8 mouse cellular contexts compared by ENCODE assay signal in the genomic region with DNA sequence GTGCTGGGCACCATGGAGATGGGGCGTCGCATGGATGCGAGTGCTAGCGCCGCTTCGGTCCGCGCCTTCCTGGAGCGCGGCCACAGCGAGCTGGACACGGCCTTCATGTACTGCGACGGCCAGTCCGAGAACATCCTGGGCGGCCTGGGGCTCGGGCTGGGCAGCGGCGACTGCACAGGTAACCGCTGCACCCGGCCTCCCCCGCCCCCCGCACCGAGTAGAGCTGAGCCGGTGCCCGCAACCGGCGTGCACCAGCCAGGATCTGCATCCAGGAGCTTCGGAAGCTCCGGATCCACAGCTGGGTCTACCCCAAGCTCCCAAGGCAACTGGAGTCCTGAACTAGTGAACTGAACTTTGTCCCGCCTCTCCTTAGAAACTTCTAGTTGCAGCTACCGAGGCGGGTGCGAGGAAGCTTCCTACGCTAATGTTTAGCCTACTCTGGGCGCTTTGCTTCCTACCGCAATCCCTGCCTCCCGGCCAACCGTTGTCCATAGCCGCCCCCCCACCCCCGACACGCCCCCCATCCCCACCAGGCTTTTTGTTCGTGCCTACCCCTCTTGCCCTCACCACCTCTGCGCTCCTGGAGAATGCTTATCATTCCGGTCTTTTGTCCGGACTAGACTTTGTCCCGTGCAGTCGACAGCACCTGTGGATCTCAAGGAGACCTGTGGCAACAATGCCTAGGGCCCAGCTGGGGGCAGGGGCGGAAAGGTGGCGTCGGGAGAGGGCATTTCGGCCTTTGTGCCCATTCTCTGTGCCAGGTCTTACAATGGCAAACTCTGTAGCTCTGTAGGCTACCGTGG. TPM values are rescaled to one million over a fixed set of nuclear protein-coding genes. Genes with fewer than 3 reads are reported as not detected.
A peak's percentile ranks its signal among the peaks of the same experiment; 100 is the strongest.
DNase-seq lines count a peak whose midpoint lies in the region; ATAC-seq and TF ChIP-seq lines count a peak whose summit lies in the region.

No protein-coding gene starts in this region.

- H3K9me3 ChIP-seq in E14TG2a.4 (ENCODE audit: low read length): no peaks in the 10 kb centered on the region
- no peaks in the 10 kb centered on the region for H3K9me3 ChIP-seq in embryonic facial prominence, embryonic 14.5 days (ENCODE audit: control insufficient read depth, low read length)
- no peaks in the 10 kb centered on the region for H3K9me3 ChIP-seq in midbrain, embryonic 14.5 days (ENCODE audit: control insufficient read depth, low read length)

- peak overlapping the region; percentile 93 for H3K9ac ChIP-seq in heart, adult 2 months (ENCODE audit: low read depth, low read length)
- H3K9ac ChIP-seq in embryonic facial prominence, embryonic 14.5 days (ENCODE audit: low read depth, low read length): peak overlapping the region; percentile 91
- peak overlapping the region; percentile 85 for H3K9ac ChIP-seq in midbrain, embryonic 14.5 days (replicated peaks; ENCODE audit: low read length)

- peak overlapping the region; percentile 100 for H3K4me3 ChIP-seq in heart, adult 2 months
- peak overlapping the region; percentile 99 for H3K4me3 ChIP-seq in E14TG2a.4 (replicated peaks; ENCODE audit: low read length)
- H3K4me3 ChIP-seq in embryonic facial prominence, embryonic 14.5 days (ENCODE audit: low read depth, low read length): peak overlapping the region; percentile 95
- peak overlapping the region; percentile 91 for H3K4me3 ChIP-seq in midbrain, embryonic 14.5 days (replicated peaks; ENCODE audit: low read depth, low read length)

- intact Hi-C loops in heart, adult 2 months (cut with DNase I): no loop called here

- no peaks in the 10 kb centered on the region for H3K27me3 ChIP-seq in heart, adult 2 months (ENCODE audit: control insufficient read depth, insufficient read depth, low read length)
- peaks cover 24% of the 10 kb centered on the region for H3K27me3 ChIP-seq in E14TG2a.4 (ENCODE audit: insufficient read depth, low read length)
- no peaks in the 10 kb centered on the region for H3K27me3 ChIP-seq in embryonic facial prominence, embryonic 14.5 days (replicated peaks; ENCODE audit: control insufficient read depth, insufficient read depth, low read length)
- H3K27me3 ChIP-seq in midbrain, embryonic 14.5 days (ENCODE audit: control insufficient read depth, insufficient read depth, low read length): no peaks in the 10 kb centered on the region

- TF ChIP-seq EP300 in heart, adult 2 months (IDR thresholded peaks at IDR 0.05; ENCODE audit: insufficient read depth, low read depth, low read length): no peak

- WGBS in heart, adult 2 months: under 1% methylated on average over 53 of the region's 53 CpGs
- under 1% methylated on average over 32 of the region's 53 CpGs for WGBS in embryonic facial prominence, embryonic 14.5 days
- 1% methylated on average over 53 of the region's 53 CpGs for WGBS in midbrain, embryonic 14.5 days

- peak; percentile 73 for ATAC-seq in embryonic facial prominence, embryonic 14.5 days (ENCODE audit: low read depth)
- ATAC-seq in midbrain, embryonic 14.5 days (ENCODE audit: low FRiP score, low TSS enrichment): peak; percentile 76; the same call in 1 of the 2 replicates

- peak overlapping the region; percentile 83 for H3K27ac ChIP-seq in heart, adult 2 months
- H3K27ac ChIP-seq in embryonic facial prominence, embryonic 14.5 days (replicated peaks; ENCODE audit: low read depth, low read length): peak overlapping the region; percentile 65
- peak overlapping the region; percentile 73 for H3K27ac ChIP-seq in midbrain, embryonic 14.5 days (replicated peaks; ENCODE audit: low read depth, low read length)

- H3K79me2 ChIP-seq in heart, adult 2 months (replicated peaks; ENCODE audit: control insufficient read depth, insufficient read depth, low read length): no peaks in the 10 kb centered on the region

- H3K4me2 ChIP-seq in embryonic facial prominence, embryonic 14.5 days (ENCODE audit: low read depth, low read length): peak overlapping the region; percentile 93
- H3K4me2 ChIP-seq in midbrain, embryonic 14.5 days (ENCODE audit: low read length): peak overlapping the region; percentile 96

- DNase-seq in heart, adult 2 months: no peak
- no peak for DNase-seq in heart, postnatal 4 days
- peak; percentile 46 for DNase-seq in embryonic facial prominence, embryonic 14.5 days (ENCODE audit: low spot score)
- DNase-seq in kidney, adult 9 months: peak; percentile 70
- no peak for DNase-seq in midbrain, embryonic 14.5 days
- no peak for DNase-seq in natural killer cell, adult 2 months (ENCODE audit: low spot score in 2 of 2)
- DNase-seq in adrenal gland, postnatal 4 days (ENCODE audit: low spot score in 2 of 2): no peak

- H3K4me1 ChIP-seq in heart, adult 2 months (ENCODE audit: control insufficient read depth, insufficient read depth, low read length): peaks cover 6% of the 10 kb centered on the region
- peaks cover 36% of the 10 kb centered on the region for H3K4me1 ChIP-seq in E14TG2a.4 (replicated peaks; ENCODE audit: low read depth, low read length)
- peaks cover 12% of the 10 kb centered on the region for H3K4me1 ChIP-seq in embryonic facial prominence, embryonic 14.5 days (ENCODE audit: control insufficient read depth, insufficient read depth, low read length)
- peaks cover 17% of the 10 kb centered on the region for H3K4me1 ChIP-seq in midbrain, embryonic 14.5 days (ENCODE audit: control insufficient read depth, insufficient read depth, low read length)

- no peak; the same call in 1 of the 2 replicates for TF ChIP-seq CTCF in heart, adult 2 months (IDR thresholded peaks at IDR 0.05)
- TF ChIP-seq CTCF in E14TG2a.4 (conservative IDR thresholded peaks at IDR 0.05; ENCODE audit: low read length): no peak

- TF ChIP-seq POLR2A in heart, adult 2 months (IDR thresholded peaks at IDR 0.05; ENCODE audit: insufficient read depth, low read depth, low read length): no peak

- H3K36me3 ChIP-seq in heart, adult 2 months (ENCODE audit: control insufficient read depth, insufficient read depth, low read length): no peaks in the 10 kb centered on the region
- H3K36me3 ChIP-seq in E14TG2a.4 (ENCODE audit: insufficient read depth, low read length): peaks cover 39% of the 10 kb centered on the region
- peaks cover 20% of the 10 kb centered on the region for H3K36me3 ChIP-seq in embryonic facial prominence, embryonic 14.5 days (ENCODE audit: control insufficient read depth, insufficient read depth, low read length)
- peaks cover 23% of the 10 kb centered on the region for H3K36me3 ChIP-seq in midbrain, embryonic 14.5 days (ENCODE audit: control insufficient read depth, insufficient read depth, low read length)

RNA-seq across cellular contexts. Expression of a gene that starts 0.6 kb away (rescaled TPM):
- total RNA-seq in heart, adult 2 months (2021): 10 to 100 TPM; 48.4 to 51.3 TPM
- 30.9 and 40.2 TPM in 2 replicates for polyA plus RNA-seq in heart, adult 2 months (2012; rRNA removed)
- 10 to 100 TPM; 28.4 to 32.9 TPM for total RNA-seq in heart, postnatal 4 days (2021)
- polyA plus RNA-seq in embryonic facial prominence, embryonic 14.5 days (2014; fragmentation: Nextera tagmentation; extraction: Ambion mirVana): 68.6 and 78.9 TPM in 2 replicates
- polyA plus RNA-seq in midbrain, embryonic 14.5 days (2014; fragmentation: Nextera tagmentation; extraction: Ambion mirVana): 55.7 and 64.2 TPM in 2 replicates
- 10 to 100 TPM; 63.6 to 67.5 TPM for total RNA-seq in adrenal gland, postnatal 4 days (2021)

RNA-seq across cellular contexts. Expression of a gene that starts 0.6 kb away (rescaled TPM):
- 1 to 10 TPM; 5.1 to 5.9 TPM for total RNA-seq in heart, adult 2 months (2021)
- polyA plus RNA-seq in heart, adult 2 months (2012; rRNA removed): 22.7 and 22.8 TPM in 2 replicates
- 1 to 10 TPM; 3.9 TPM for total RNA-seq in heart, postnatal 4 days (2021)
- polyA plus RNA-seq in embryonic facial prominence, embryonic 14.5 days (2014; fragmentation: Nextera tagmentation; extraction: Ambion mirVana): 10.9 and 12.3 TPM in 2 replicates
- 10.6 and 11.5 TPM in 2 replicates for polyA plus RNA-seq in midbrain, embryonic 14.5 days (2014; fragmentation: Nextera tagmentation; extraction: Ambion mirVana)
- 10 to 100 TPM in 1 of 2 experiments, 1 to 10 TPM in 1; 9.8 to 10.6 TPM for total RNA-seq in adrenal gland, postnatal 4 days (2021)

RNA-seq across cellular contexts. Expression of a gene that starts 41.3 kb away (rescaled TPM):
- 10 to 100 TPM; 27.1 to 31.3 TPM for total RNA-seq in heart, adult 2 months (2021)
- 16.5 TPM in 2 replicates for polyA plus RNA-seq in heart, adult 2 months (2012; rRNA removed)
- 10 to 100 TPM; 46.5 to 47.7 TPM for total RNA-seq in heart, postnatal 4 days (2021)
- 92.5 and 99.5 TPM in 2 replicates for polyA plus RNA-seq in embryonic facial prominence, embryonic 14.5 days (2014; fragmentation: Nextera tagmentation; extraction: Ambion mirVana)
- polyA plus RNA-seq in midbrain, embryonic 14.5 days (2014; fragmentation: Nextera tagmentation; extraction: Ambion mirVana): 76.5 and 81.1 TPM in 2 replicates
- 10 to 100 TPM; 71.0 to 71.8 TPM for total RNA-seq in adrenal gland, postnatal 4 days (2021)

RNA-seq across cellular contexts. Expression of a gene that starts 41.3 kb away (rescaled TPM):
- total RNA-seq in heart, adult 2 months (2021): 10 to 100 TPM; 45.5 to 47.4 TPM
- polyA plus RNA-seq in heart, adult 2 months (2012; rRNA removed): 47.5 and 57.6 TPM in 2 replicates
- 10 to 100 TPM; 46.8 to 50.1 TPM for total RNA-seq in heart, postnatal 4 days (2021)
- polyA plus RNA-seq in embryonic facial prominence, embryonic 14.5 days (2014; fragmentation: Nextera tagmentation; extraction: Ambion mirVana): 14.1 and 15.3 TPM in 2 replicates
- 33.5 and 35.2 TPM in 2 replicates for polyA plus RNA-seq in midbrain, embryonic 14.5 days (2014; fragmentation: Nextera tagmentation; extraction: Ambion mirVana)
- total RNA-seq in adrenal gland, postnatal 4 days (2021): 10 to 100 TPM; 53.9 to 58.1 TPM

RNA-seq across cellular contexts. Expression of a gene that starts 41.3 kb away (rescaled TPM):
- total RNA-seq in heart, adult 2 months (2021): 100 to 1,000 TPM in 1 of 2 experiments, 10 to 100 TPM in 1; 90.0 to 109 TPM
- polyA plus RNA-seq in heart, adult 2 months (2012; rRNA removed): 107 and 123 TPM in 2 replicates
- total RNA-seq in heart, postnatal 4 days (2021): 100 to 1,000 TPM; 124 to 126 TPM
- 72.4 and 77.5 TPM in 2 replicates for polyA plus RNA-seq in embryonic facial prominence, embryonic 14.5 days (2014; fragmentation: Nextera tagmentation; extraction: Ambion mirVana)
- 83.3 and 97.3 TPM in 2 replicates for polyA plus RNA-seq in midbrain, embryonic 14.5 days (2014; fragmentation: Nextera tagmentation; extraction: Ambion mirVana)
- 100 to 1,000 TPM; 114 to 124 TPM for total RNA-seq in adrenal gland, postnatal 4 days (2021)

Comparison
In these comparisons a context has a peak if more than half of its experiments do, and no peak if none do; other contexts are left out.
1. DNase-seq: peak in embryonic facial prominence, embryonic 14.5 days (single experiment) and kidney, adult 9 months (single experiment); none in heart, adult 2 months (0 of 2), heart, postnatal 4 days (single experiment), midbrain, embryonic 14.5 days (single experiment), natural killer cell, adult 2 months (0 of 2) and adrenal gland, postnatal 4 days (0 of 2).
2. Peak in every context shown above with its lines, with median percentiles within 50 percentile points of each other: H3K27ac ChIP-seq, H3K4me3 ChIP-seq and H3K9ac ChIP-seq.